Mouse (Mus musculus) gastrocnemius, postnatal 14 days (tissue): ENCODE measurements at regions not wholly inside any gene's neighbourhood (a gene's known extent, or its start where the extent isn't known, plus 50 kb on each side); places are given as distances from the start of the nearest gene placed in this dataset.

Experiments
- DNase-seq: peaks from one replicate; pipeline ENCODE4 v3.0.0; 2021; ENCODE audit warnings: mixed read lengths
- intact Hi-C: fragments of 180-260 bp; cut with DNase I; formaldehyde crosslinking; loops from one replicate; pipeline ENCODE4 v1.15.1; 2025; ENCODE audit warnings: low total_unique reads

- DNase-seq, result no peak
- intact Hi-C loops, result no loop called here
These were observed 245.1 kb downstream of the Rps24 start for GRCm38 (mm10) chr14:24731872-24732525.

- intact Hi-C loops, result no loop called here
- no peak for DNase-seq
These were observed 246.4 kb downstream of the Rps24 start for GRCm38 (mm10) chr14:24733326-24733725.

DNA sequence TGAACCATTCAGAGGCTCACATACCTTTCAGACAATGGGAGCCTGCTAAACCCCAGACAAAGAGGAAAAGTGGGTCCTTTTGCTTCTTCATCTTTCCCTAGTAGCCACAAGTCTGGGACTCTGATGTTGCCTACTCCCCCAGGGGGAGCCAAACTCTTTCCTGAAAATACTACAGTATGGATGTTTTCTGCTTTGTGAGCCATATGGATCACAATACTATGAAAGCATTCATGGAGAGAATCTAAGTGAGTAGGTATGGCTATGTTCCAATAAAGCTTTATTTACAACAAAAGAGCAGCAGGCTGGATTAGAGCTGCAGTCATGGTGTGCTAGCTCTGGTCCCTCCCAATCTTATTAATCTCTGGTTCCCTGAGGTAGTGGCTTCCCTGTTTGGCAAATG lies 251.9 kb downstream of the Rps24 start:
- intact Hi-C loops, result no loop called here

DNA sequence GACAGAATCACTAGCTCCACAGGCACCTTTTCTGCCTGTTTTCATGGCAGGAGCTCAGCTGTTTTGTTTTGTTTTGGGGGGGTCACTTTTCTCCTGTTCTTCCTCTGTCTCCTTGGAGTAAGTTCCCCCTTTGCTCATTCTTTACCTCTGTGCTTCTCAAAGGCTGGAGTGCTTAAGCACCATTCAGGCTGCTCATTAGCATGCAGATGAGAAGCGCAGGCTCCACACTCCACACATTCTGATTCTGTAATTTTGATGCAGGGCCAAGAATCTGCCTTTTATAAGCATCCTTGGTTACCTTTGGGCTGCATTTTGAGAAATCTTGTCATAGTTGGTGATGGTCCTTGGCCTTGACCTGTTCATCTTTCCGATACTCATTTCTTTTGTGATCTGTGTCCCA lies 257.5 kb downstream of the Rps24 start:
- no peak for DNase-seq
- intact Hi-C loops, result no loop called here

More for the DNA sequence above, 251.9 kb downstream of the Rps24 start:
- no peak for DNase-seq

- intact Hi-C loops, result no loop called here
- DNase-seq, result no peak
These were observed 258.8 kb downstream of the Rps24 start for GRCm38 (mm10) chr14:24745730-24746129.

DNA sequence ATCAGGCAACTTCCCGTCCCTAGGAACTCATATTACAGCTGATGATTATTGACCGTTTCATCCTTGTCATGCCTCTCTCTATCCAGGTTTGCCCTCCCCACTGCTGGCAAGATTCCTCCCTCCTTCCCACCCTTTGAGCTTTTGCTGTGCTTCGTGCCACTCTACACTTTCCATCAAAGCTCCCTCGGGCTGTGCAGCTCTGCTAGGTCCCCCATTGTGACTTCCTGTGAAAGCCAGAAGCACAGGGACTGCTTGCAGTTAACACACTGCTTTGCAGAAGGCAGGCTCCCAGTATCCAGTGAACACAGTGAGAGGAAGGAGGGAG lies 260.5 kb downstream of the Rps24 start:
- intact Hi-C loops, result no loop called here
- no peak for DNase-seq

GRCm38 (mm10) chr14:24747796-24748496 lies 261.0 kb downstream of the Rps24 start:
- peak; percentile 46 for DNase-seq
- intact Hi-C loops, result no loop called here

DNA sequence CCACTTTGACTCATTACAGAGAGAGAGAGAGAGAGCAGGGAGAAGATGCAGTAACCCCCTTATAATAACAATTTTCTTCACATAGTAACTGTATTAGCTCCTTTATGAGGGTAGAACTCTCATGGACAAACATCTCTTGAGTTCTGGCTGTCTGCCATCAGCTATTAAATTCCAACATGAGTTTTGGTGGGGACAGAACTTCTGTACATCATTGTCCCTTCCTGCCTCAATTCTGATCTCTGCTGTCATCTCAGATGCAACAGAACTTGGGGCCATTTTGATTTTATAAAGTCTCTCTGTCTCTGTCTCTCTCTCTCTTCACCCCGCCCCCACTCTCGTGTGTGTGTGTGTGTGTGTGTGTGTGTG lies 261.6 kb downstream of the Rps24 start:
- intact Hi-C loops, result no loop called here

GRCm38 (mm10) chr14:24749313-24749712 lies 262.4 kb downstream of the Rps24 start:
- no peak for DNase-seq
- intact Hi-C loops, result no loop called here

More for the DNA sequence above, 261.6 kb downstream of the Rps24 start:
- DNase-seq, result no peak

GRCm38 (mm10) chr14:24751227-24751626 lies 264.3 kb downstream of the Rps24 start:
- DNase-seq, result no peak
- intact Hi-C loops, result no loop called here

GRCm38 (mm10) chr14:24754753-24755152 lies 267.8 kb downstream of the Rps24 start:
- no peak for DNase-seq
- intact Hi-C loops, result no loop called here

- intact Hi-C loops, result no loop called here
- DNase-seq, result no peak
These were observed 268.6 kb downstream of the Rps24 start for GRCm38 (mm10) chr14:24755426-24756117.

GRCm38 (mm10) chr14:24757302-24757701 lies 270.4 kb downstream of the Rps24 start:
- no peak for DNase-seq
- intact Hi-C loops, result no loop called here

DNA sequence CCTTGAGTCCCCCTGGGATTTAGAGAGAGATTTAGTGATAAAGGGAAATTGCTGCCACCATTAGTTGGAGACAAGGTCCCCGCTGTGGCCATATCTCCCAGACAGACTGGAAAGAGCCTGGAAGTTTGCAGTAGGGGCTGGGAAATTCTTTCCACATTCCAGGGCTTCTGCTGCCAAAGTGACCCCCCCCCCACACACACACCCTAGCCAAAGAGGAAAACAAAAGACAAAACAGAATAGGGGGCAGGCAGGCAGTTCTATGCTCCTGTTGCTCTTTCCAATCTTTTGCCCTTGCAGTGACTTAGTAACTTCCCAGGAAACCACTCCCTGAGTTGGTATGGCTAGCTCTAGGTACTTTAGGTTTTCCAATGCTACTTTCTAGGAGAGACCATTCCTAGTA lies 270.9 kb downstream of the Rps24 start:
- DNase-seq, result no peak

DNA sequence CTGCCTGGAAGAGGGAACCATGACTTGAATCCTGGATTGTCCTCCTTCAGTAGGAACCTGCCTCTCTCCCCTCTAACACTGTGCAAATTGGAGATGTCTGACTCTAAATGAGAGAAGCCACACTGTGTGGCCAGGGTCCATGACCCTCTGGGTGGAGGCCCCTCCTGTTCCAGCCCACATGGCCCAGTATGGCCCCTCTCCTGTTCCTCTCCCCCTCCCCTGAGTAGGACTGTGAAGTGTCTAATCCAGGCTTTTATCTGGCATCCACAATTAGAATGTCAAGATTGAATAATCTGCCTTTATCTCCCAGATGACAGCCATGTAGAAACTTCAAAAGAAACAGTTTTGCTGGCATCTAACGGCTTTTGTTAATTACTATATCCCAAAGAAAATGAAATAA lies 274.0 kb downstream of the Rps24 start:
- intact Hi-C loops, result no loop called here
- no peak for DNase-seq

More for the DNA sequence above, 270.9 kb downstream of the Rps24 start:
- intact Hi-C loops, result no loop called here

DNA sequence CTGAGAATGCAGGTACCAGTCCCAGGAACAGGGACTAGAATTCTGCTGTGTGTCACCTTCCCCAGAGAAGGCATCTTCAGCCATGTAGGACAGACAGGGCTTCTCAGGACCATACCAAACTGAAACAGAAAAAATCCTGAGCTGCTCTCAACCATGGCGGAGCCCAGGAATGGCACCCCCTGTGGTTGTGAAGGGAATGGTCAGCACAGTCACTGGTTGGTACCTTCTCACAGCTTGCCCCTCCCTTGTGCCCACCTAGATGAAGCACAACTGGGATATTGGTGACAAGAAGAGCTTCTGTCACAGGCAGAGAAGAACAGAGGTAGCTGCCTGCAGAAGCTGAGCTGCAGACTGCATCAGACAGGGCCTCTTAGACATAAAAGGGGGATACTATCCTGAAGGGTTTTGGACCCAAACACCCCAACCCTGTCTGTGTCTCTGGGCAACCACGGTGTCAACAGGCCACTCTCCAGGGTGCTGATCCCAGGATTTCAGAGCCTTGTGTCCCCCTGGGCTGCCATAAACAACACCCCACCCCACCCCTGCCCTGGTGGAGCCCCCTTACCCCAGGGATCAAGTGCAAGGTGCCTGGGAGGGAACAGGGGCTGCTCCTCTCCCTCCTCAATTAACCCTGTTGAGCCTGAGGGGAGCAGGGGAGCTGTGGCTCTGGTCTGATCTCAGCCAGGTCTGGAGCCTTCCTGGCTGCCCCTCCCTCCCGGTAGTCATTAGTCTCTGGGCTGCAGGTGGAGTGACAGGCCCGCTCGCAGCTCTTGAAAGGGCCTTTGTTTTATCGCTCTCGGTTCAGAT lies 275.7 kb downstream of the Rps24 start:
- no peak for DNase-seq

GRCm38 (mm10) chr14:24763275-24763812 lies 276.4 kb downstream of the Rps24 start:
- DNase-seq, result no peak
- intact Hi-C loops, result no loop called here

More for the DNA sequence above, 275.7 kb downstream of the Rps24 start:
- intact Hi-C loops, result no loop called here

DNA sequence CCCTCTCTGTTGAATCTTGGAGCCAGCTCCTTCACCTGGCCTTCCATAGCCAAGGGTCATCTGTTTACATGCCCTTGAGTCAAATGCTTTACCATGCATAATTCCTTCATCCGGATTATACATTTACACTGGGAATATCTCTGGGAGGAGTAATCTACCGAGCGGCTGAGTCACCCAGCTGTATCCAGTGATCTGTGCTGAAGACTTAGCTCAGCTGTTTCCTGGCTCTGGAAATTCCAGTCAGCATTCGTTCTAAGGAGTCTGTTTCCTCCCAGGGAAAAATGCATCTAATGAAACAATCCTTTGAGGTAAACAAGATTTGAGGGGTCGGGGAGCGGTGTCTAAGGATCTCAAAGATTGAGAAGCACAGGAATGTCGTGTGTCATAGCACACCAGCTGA lies 276.9 kb downstream of the Rps24 start:
- intact Hi-C loops, result no loop called here

GRCm38 (mm10) chr14:24766260-24766659 lies 279.3 kb downstream of the Rps24 start:
- DNase-seq, result no peak
- intact Hi-C loops, result no loop called here

More for the DNA sequence above, 276.9 kb downstream of the Rps24 start:
- DNase-seq, result no peak

DNA sequence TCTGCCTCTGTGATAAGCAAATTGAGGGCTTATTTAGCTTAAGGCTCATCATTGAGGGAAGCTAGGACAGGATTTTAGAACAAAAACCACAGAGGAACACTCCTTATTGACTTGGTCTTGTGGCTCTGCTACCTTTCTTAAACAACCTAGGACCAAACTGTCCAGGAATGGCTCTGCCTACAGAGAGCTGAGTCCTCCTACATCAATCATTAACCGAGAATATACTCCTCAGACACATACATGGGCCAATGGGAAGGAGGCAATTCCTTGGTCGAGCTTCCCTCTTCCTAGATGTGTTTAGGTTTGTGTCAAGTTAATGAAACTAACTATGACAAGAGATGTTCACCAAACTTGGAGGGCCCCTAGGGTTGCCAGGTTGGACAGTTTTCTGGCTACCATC lies 279.8 kb downstream of the Rps24 start:
- DNase-seq, result no peak
- intact Hi-C loops, result no loop called here
